Mouse (Mus musculus) lung, postnatal 0 days (tissue): ENCODE measurements around the gene Ctsh.
A peak's percentile ranks its signal among the peaks of the same experiment; 100 is the strongest.

ENCODE experiments used
- CTCF ChIP-seq: IDR thresholded peaks from 2 replicates; pipeline ENCODE4 v1.5.1; 2016; ENCODE audit warnings: antibody characterized with exemption, mild to moderate bottlenecking
- EP300 ChIP-seq: IDR thresholded peaks from 2 replicates; pipeline ENCODE4 v1.6.1; 2016; ENCODE audit warnings: antibody characterized with exemption, mild to moderate bottlenecking, control low read depth

DNA sequence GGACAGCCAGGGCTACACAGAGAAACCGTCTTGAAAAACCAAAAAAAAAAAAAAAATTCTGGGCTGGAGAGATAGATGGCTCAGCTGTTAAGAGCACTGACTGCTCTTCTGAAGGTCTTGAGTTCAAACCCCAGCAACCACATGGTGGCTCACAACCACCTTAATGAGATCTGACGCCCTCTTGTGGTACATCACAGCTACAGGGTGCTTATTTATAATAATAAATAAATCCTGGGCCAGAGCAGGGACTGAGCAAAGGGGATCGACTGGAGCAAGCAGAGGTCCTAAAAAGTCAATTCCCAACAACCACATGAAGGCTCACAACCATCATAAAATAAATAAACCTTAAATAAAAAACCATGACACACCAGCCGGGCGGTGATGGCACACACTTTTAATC lies 45.0 kb downstream of the Ctsh start:
- peak; percentile 48 for TF ChIP-seq CTCF
- no peak for TF ChIP-seq EP300
